Mouse (Mus musculus) brain, adult 2 months (tissue): ENCODE results near the gene Ctns.

Source experiments
- DNase-seq: peaks from one replicate; pipeline ENCODE4 v3.0.0; 2011; ENCODE audit warnings: low read depth, low spot score

The Ctns gene

GRCm38 (mm10) chr11:73144261-73144681 is 54.6 kb downstream of the Ctns start:
- DNase-seq, result no peak

- peak; percentile 92 for DNase-seq
Measured at GRCm38 (mm10) chr11:73137591-73138501, 61.0 kb downstream of the Ctns start, which contains the start of gene Haspin. Gene Haspin, minus strand, starts transcription at chr11:73138294.

DNA sequence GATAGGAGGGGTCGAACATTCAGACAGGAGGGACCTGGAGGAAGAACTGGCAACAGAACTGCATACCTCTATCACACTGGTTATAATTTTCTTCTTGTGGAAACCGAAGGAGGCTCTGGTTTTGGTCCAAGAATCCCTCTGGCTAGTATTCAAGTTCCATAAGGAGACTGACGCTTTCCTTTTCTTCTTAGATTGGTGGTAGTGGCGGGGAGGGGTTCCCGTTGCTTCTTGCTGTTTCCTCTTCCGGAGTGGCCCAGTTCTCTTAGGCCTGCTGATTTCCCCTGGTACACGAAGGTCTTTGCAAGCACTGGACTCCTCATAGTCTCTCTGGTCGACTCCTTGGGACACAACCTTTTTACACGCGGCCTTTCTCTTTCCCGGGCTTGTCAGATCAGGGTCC is 61.7 kb downstream of the Ctns start:
- no peak for DNase-seq

- DNase-seq, result no peak
Measured at GRCm38 (mm10) chr11:73136587-73136986, 62.3 kb downstream of the Ctns start.

DNA sequence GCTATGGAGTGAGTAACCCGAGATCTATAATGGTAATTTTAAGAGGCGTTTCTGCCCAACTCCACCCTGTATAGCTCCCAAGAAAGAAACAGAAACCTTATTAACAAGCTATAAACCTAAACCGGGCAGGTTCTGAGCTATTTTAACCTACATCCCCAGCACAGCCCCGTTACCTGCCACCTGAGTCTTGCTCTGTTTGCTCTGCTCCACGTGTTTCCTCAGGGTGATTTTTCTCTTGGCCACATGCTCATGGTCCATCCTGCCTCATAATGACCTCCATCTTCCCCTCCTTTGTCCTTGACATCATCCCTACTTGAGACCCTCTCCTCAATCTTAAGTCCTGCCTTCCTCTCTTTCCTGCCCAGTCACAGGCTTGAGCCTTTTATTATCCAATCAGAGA is 64.6 kb downstream of the Ctns start:
- no peak for DNase-seq
